Mouse (Mus musculus) WW6 (cell line): ENCODE results near the gene Tmco2.
"Not testable (repeated sequence)": the region's sequence is repeated elsewhere in the genome, so short reads cannot be mapped to it uniquely, and the experiment has no call there.

Source experiments
- DNase-seq: peaks from one replicate; pipeline ENCODE4 v3.0.0-alpha.2; 2013; ENCODE audit warnings: low read depth, low spot score

Gene Tmco2

DNA sequence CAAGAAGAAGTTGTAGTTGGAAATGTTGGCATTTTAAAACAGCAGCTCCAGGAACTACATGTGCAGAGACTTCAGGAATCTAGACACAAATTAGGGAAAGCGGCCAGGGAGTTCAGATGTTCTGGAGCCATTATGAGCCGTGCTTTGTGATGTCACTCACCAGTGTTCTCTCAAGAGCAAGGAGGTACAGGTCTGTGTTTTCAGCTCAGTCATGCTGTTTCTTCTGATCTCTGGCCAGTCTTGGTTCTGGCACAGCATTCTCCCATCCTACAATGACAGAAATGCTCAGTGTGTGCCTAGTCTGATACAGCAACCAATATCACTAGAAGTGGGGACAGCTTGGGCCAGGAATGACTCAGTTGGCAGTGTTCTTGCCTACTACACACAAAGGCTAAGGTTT, at the start of gene Tmco2:
TSS of gene Tmco2 (minus strand) at position 101 of the 400 bp plus-strand sequence.
- no peak for DNase-seq

DNA sequence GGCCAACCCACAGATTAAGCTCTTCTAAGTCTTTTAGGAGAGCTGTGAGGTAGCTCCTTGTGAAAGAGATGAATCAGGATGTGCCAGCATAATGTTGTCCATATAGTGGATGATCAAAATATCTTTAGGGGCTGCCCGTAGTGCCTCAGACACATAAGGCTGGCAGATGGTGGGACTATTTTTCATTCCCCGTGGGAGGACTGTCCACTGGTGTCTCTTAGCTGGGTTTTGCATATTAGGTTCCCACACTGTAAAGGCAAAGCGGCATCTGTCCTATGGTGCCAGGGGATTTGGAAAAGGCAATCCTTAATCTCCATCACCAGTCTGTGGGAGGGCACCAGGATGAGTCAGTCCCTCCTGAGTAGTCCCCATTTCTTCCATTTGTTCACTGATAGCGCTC, 5.7 kb downstream of the Tmco2 start:
- DNase-seq: no peak

DNA sequence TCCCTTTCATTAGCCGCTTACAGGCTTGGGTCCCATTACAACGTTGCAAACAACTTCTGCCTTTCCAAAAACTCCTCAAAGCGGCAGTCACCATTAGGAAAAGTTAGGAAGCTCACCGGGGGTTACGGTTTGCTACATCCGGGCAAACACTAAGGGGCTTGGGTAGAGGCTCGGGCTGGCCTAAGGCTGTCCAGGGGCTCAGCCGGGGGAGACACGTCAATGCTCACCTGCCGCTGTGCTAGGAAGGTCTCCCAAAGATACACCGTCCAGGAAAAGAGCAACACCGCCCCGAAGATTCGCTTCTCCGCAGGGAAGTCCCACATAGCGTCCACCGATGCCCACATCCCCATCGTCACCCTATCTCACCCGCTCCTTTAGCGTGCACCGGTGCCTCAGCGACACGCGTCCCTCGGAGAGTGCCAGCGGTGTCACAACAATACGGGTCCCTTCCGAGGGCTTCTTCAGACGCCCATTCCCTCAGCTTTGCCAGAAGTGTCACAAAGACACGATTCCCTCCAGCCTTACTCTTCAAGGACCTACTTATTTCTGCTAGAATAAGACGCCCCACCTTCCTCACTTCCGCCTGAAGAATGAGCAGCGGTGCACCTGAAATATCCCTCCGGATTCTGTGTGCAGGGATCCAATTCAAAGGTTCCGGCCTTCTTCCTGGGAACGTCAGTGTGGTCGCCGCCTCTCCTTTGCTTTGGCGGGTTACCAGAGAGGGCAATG, 11.2 kb downstream of the Tmco2 start, which contains the start of gene Zmpste24:
TSS of gene Zmpste24 (minus strand) at position 592 of the 729 bp plus-strand sequence.
- DNase-seq: peak; percentile 80

DNA sequence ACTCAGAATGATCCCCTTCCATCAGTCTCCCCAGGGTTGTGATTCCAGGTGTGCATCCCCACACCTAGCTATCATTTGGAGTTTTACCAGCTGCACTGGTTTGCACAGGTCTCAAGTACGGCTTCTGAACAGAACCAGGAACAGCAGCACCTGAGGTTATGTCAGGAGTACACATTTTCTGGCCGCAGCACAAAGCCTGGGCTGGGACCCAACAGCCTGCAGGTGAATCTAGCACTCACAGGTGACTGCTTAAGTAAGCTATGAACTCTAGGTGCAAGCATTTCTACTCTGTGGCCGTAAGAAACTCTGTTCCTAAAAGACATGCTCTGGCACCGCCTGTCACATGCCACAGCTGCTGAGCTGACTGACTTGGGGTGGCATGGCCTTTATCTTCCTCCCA, 18.8 kb downstream of the Tmco2 start:
- DNase-seq: no peak

DNA sequence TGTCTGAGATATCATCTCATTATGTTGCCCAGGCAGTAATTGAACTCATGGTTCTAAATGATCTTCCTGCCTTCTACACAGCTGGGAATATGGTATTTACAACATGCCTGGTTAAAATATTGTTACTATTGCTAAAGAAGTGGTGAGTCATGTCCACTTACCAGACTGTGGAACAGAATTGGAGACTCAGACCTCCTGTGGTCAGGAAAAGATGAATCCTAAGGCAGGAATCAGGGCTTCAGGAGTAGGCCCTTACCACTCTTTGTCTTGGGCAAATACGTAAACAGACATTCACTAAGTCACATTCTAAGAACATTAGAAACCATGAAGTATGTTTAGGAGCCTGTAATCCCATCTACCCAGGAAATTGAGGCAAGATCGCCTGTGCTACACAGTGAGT, 20.3 kb downstream of the Tmco2 start:
- no peak for DNase-seq

DNA sequence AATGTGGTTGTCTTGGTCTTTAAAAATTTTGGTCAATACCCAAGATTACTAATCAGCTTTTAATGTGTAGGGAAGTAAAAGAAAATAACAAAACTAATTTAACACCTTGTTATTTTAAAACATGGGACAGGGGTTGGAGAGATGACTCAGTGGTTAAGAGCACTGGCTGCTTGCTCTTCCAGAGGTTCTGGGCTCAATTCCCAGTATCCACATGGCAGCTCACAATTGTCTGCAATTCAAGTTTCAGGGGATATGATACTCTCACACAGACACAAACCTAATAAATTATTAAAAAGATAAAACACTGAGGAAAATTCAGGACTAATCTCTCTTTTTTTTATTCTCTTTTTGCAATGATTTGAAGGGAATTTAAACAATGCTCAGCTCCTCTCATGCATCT, 24.5 kb downstream of the Tmco2 start:
- no peak for DNase-seq

DNA sequence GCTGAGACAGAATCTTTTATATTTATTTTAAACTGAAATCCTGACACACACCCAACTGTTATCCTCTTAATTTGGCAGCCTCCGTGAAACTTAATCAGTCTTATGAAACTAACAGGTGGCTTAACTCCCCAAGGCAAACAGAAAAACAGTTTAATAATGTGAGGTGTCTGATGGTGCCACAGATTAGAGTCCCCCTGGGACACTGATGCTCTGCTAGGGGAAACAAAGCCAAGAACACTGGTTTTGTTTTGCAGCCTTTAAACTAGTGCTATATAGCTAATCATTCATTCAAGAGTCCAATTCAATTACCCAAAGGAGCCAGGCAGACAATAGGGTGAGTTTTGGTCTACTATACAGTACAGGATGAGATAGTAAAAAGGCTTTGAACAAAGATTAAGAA, 28.6 kb downstream of the Tmco2 start:
- no peak for DNase-seq

DNA sequence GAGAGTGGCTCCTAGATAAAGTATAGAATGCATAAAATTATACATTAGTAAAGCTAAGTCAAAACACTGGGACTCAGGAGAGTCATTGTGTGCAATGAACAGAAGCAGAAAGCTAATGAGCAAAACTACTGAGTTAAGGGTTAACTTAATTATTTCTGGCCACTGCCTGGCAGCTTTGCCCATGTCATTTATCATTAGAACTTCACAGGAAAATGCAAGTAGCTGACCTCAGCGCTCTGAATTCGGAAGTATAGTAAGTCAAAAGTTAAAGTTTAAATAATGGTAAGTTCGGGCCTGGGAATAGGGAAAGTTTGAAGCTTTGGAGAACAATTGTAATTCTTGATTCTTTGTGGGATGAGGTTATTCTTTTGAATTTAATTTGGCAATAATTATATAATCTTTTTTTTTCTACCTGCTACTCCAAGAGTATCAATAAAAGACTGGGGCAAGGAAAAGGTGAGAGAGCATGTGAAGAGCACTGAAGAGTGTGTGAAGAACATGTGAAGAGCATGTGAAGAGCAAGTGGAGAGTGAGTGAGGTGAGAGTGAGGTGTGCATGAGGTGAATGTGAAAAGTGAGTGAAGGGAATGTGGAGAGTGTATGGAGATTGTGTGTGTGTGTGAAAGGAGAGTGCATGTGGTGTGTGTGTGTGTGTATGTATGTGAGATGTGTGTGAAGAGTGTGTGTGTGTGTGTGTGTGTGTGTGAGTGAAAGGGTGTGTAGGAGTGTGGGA, 30.9 kb downstream of the Tmco2 start:
- DNase-seq: no peak

DNA sequence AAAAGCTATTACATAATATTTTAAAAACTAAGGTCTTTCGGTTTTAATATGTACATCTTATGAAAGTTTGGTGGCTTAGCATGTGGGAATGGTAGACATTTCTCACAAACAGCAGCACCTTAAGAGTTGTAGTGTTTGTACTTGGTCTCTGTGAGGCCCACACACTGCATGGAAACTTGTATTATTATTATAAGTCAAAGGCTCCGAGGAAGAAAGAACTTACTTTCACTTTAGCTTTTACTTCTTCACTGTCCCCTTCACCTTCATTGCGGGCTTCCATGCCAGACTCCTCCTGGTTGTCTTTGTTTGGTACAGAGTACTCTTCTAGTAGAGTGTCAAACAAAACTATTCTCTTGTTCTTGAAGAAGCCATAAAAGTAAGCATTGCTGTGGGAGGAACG, 34.8 kb downstream of the Tmco2 start:
- no peak for DNase-seq

DNA sequence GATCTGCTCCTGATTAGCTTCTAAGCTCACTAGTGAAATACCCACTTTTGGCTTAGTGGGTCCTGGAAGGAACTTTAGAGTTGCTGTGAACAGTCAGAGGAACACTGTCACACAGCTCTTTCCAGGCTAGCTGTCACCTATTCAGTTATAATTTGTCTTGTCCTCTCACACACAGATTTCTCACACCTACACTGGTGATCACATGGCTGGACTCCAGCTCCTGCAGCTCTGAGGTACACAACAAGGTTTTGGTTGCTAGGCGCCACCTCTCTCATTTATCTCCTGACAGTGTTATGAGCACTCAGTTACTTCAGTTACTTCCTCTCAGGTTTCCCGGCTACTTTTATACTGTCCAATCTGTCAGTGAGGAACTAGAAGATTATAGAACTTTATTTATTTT, 43.7 kb downstream of the Tmco2 start:
- DNase-seq: no peak

DNA sequence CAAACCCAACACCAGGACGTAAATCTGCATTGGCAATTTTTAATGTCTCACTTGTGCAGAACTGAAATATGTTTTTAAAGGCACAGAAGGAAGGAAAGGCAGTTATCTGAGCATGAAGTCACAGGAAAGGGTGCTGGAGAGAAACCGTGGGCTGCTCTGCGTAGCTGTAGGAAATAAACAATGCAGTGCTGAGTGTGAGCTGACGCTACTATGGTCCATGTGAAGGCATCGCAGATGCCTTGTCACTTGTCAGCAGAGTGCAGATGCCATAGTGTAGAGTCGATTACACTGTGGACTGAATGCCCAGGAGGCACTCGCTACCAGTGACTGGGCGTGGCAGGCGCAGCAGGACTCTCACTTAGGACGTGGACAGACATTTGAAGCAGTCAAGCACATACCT, 49.8 kb downstream of the Tmco2 start:
- DNase-seq: not testable (repeated sequence)

DNA sequence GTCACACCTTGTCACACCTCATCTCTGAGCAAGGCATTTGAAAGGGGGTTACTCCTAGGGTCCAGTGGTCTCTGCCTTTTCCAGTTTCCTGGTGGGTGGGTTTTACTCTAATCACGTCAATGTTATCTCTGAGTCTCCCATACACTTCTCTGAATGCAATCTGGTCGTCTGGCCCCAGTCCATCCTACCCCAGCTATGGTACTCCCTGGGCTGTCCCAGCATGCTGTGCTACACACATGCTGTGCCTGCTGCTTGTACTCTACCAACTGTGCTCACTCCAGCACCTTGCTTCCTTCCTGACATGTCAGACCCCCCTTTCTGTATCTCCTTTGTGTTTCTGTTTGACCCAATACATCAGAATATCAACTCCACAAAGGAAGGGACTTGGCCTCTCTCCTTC, 52.0 kb downstream of the Tmco2 start:
- DNase-seq: no peak

DNA sequence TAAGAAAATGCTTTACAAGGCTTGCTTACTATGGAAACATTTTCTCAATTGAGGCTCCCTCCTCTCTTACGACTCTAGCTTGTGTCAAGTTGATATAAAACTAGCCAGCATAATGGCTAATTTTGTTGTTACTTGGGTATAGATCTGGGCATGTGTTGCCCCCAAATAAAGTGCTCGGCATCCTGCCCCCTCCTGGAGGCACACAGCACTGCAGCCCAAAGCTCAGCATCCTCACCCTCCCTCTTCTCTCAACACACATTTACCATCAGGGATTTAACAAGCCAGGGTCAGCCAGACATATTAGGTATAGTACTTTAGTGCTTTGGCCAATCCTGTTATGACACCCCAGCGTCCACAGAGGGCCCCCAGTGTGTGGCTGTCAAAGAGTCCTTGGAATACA, 52.7 kb downstream of the Tmco2 start:
- no peak for DNase-seq
